Mouse (Mus musculus) lung, embryonic 16.5 days (tissue): ENCODE measurements around the gene Ss18l1. TPM values are rescaled to one million over a fixed set of nuclear protein-coding genes. Genes with fewer than 3 reads are reported as not detected.

Source experiments
- ATAC-seq: fragments of 200-750 bp; cut with Nextera tagmentation; 2 replicates; pipeline ENCODE4 v1.8.0; 2017; ENCODE audit warnings: low read depth, mild to moderate bottlenecking, moderate library complexity
- H3K27ac ChIP-seq: fragments of 300-500 bp; sonication (generic); 2 replicates; pipeline ENCODE4 v1.5.1; 2014; ENCODE audit warnings: mild to moderate bottlenecking, control low read depth, low read length
- H3K27me3 ChIP-seq: fragments of 300-500 bp; sonication (generic); 2 replicates; pipeline ENCODE4 v1.6.1; 2014; ENCODE audit warnings: low read depth, low read length, mixed read lengths; ENCODE audit not compliant: control insufficient read depth, insufficient read depth
- H3K36me3 ChIP-seq: fragments of 300-500 bp; sonication (generic); 2 replicates; pipeline ENCODE4 v1.6.1; 2014; ENCODE audit warnings: low read length; ENCODE audit not compliant: control insufficient read depth, insufficient read depth
- H3K4me1 ChIP-seq: fragments of 300-500 bp; sonication (generic); replicated peaks from 2 replicates; pipeline ENCODE4 v1.6.1; 2014; ENCODE audit warnings: low read length, mixed read lengths; ENCODE audit not compliant: control insufficient read depth, insufficient read depth
- H3K4me2 ChIP-seq: fragments of 300-500 bp; sonication (generic); 2 replicates; pipeline ENCODE4 v1.6.1; 2014; ENCODE audit warnings: low read depth, low read length, control low read depth
- H3K4me3 ChIP-seq: fragments of 300-500 bp; sonication (generic); 2 replicates; pipeline ENCODE4 v1.5.1; 2014; ENCODE audit warnings: mild to moderate bottlenecking, low read length, control low read depth
- H3K9ac ChIP-seq: fragments of 300-500 bp; sonication (generic); 2 replicates; pipeline ENCODE4 v1.6.1; 2014; ENCODE audit warnings: low read length, control low read depth
- H3K9me3 ChIP-seq: fragments of 300-500 bp; sonication (generic); 2 replicates; pipeline ENCODE4 v1.6.1; 2016; ENCODE audit warnings: low read length; ENCODE audit not compliant: control insufficient read depth
- WGBS: fragments of 180-500 bp; shearing (Covaris S2); extraction: QIAGEN DNeasy Blood & Tissue Kit; methylation state at CpG from one replicate; pipeline ENCODE4 v1.1.7; 2014; 5-methylcytosine and 5-hydroxymethylcytosine counted together
- polyA plus RNA-seq: library from polyadenylated mRNA; unstranded; fragments of >200 nt; fragmentation: Nextera tagmentation; extraction: Ambion mirVana; gene quantifications from 2 replicates; pipeline ENCODE4 v1.2.1, GENCODE M21; 2015

Gene Ss18l1
- polyA plus RNA-seq, 1 experiment from 2014 or later = 4.0 TPM

DNA sequence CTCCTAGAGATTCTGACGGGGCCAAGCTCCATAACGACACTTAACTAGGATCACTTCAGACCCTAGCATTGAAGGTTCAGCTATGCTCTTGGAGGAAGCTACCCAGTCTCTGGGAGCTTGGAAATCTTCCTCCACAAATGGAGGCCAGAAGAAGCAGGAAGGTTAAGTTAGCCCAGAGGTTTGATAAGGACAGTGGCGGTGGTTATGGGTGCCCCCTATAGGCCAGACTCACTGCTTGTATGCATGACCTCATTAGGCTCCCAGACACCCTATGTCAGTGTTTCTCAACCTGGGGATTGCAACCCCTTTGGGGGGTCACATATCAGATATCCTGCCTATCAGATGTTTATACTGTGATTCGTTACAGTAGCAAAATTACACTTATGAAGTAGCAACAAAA, 64.8 kb downstream of the Ss18l1 start:
- 54% methylated on average over 4 of the region's 4 CpGs for WGBS
- no peak overlapping the region for H3K9ac ChIP-seq
- H3K9me3 ChIP-seq = no peaks in the 10 kb centered on the region
- H3K4me1 ChIP-seq = peaks cover 11% of the 10 kb centered on the region
- no peak overlapping the region for H3K27ac ChIP-seq
- no peak overlapping the region for H3K4me3 ChIP-seq
- H3K4me2 ChIP-seq = no peak overlapping the region
- peaks cover 38% of the 10 kb centered on the region for H3K27me3 ChIP-seq
- no peaks in the 10 kb centered on the region for H3K36me3 ChIP-seq
- no peak for ATAC-seq

DNA sequence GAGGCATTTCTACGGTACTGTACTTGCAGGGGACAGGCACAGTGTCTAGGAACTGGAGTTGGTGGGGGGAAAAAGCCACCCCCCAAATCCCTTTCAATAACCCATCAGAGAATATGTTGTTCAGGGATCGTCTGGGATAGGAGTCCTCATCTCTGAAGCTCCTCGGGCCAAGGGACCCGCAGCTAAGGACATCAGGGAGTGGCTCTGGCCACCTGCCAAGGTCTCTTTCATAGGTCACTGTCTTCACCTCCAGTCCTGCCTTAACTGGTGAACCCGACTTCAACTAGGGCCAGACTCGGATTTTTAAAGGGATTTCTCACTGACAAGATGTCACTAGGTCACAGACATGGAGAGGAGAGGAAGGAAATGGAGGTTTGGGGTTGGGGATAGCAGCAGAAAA, 66.0 kb downstream of the Ss18l1 start:
- Histone ChIP-seq H3K4me3 (no peak overlapping the region), H3K4me2 (no peak overlapping the region), H3K27me3 (peaks cover 26% of the 10 kb centered on the region), H3K4me1 (peaks cover 10% of the 10 kb centered on the region), H3K9me3 (no peaks in the 10 kb centered on the region), H3K27ac (no peak overlapping the region), H3K9ac (no peak overlapping the region), H3K36me3 (no peaks in the 10 kb centered on the region)
- no peak for ATAC-seq
- whole genome bisulfite sequencing = 49% methylated on average over 6 of the region's 6 CpGs

DNA sequence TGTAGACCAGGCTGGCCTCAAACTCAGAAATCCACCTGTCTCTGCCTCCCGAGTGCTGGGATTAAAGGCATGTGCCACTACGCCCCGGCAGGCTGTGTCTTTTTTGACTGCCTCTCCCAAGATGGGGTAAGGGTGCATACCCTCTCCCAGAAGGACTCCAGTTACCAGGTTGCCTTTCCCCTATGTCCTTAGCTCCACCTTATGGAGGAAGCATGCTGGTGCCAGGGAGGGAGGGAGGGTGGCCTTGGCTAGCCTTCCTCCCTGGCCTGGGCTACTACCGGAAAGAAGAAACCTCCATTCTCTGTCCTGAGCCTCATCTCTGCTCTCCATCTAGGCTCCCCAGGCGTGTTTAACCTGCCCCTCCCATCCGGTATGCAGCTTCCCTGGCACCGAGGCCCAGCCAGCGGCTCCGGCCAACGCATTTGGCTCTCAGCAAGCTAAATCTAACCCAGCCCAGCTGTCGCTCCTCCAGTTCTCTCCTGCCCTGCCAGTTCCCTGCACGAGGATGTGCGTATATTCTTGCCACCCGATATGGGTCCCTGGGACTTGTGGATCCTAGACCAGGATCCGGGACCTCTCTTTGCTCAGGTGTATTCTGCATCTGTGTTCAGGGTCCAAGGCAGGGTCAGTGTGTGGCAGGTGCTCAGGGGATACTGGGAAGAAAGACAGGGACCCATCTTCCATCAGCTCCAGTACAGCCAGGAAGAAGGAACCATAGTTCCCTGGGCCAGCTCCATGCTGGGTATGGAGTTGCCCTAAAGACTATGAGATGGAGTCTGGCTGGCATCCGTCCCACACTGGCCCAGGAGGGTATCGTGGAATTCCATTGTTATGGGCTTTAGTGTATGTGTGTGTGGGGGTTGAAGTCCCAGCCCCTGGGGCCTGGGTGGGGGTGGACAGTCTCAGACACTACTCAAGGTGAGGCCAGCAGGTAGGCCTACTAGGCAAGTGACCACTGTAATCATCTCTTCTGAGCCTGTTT, 71.9 kb downstream of the Ss18l1 start:
- no peaks in the 10 kb centered on the region for H3K36me3 ChIP-seq
- ATAC-seq = no peak
- H3K9ac ChIP-seq = no peak overlapping the region
- no peak overlapping the region for H3K4me2 ChIP-seq
- H3K27me3 ChIP-seq = no peaks in the 10 kb centered on the region
- peaks cover 41% of the 10 kb centered on the region for H3K4me1 ChIP-seq
- no peaks in the 10 kb centered on the region for H3K9me3 ChIP-seq
- H3K4me3 ChIP-seq = no peak overlapping the region
- no peak overlapping the region for H3K27ac ChIP-seq
- WGBS = 46% methylated on average over 17 of the region's 17 CpGs

DNA sequence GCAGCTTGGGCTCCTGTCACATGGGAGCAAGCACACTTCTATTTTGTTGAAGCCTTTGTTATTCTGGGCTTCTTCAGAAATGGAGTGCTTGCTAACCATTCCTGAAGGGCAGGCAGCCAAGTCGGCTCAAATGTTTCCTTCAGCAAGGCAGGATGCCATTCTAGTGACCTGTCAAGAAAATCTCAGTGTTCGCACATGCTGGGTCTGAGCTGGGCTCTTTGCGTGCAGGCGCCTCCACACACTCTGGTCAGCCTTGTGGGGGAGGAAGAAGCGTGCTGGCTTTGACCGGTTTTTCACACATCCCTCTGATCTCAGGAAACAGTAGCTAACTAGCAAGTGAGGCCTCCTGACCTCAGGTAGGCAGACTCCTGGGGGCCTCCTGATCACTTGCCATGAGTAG, 73.0 kb downstream of the Ss18l1 start:
- peaks cover 44% of the 10 kb centered on the region for H3K4me1 ChIP-seq
- 12% methylated on average over 6 of the region's 6 CpGs for WGBS
- H3K36me3 ChIP-seq = no peaks in the 10 kb centered on the region
- H3K4me2 ChIP-seq = no peak overlapping the region
- H3K27me3 ChIP-seq = no peaks in the 10 kb centered on the region
- ATAC-seq = no peak
- no peak overlapping the region for H3K4me3 ChIP-seq
- H3K9me3 ChIP-seq = no peaks in the 10 kb centered on the region
- H3K9ac ChIP-seq = no peak overlapping the region
- H3K27ac ChIP-seq = peak overlapping the region; percentile 58; the same call in 1 of the 2 replicates

DNA sequence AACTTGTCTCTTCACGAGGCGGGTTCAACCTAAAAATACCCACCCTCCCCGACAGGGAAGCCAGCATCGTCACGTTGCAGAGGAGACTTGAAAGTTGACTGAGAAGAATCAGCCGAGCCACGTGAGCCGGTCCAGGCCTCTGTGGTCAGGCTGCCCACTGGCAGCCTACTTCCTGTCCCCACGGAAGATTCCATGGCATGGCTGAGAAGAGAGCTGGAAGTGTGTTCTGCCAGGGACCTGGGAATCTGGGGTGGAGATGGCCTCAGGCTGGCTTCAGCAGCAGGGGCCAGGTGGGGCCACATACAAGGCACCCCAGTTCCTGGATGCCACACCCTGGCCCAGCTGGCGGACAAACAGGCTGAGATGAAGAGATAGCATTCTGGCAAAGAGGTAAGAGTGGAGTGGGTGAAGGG, 73.8 kb downstream of the Ss18l1 start:
- H3K27ac ChIP-seq = no peak overlapping the region
- H3K36me3 ChIP-seq = no peaks in the 10 kb centered on the region
- no peak overlapping the region for H3K4me3 ChIP-seq
- H3K9me3 ChIP-seq = no peaks in the 10 kb centered on the region
- ATAC-seq = no peak
- H3K27me3 ChIP-seq = no peaks in the 10 kb centered on the region
- H3K9ac ChIP-seq = no peak overlapping the region
- H3K4me1 ChIP-seq = peaks cover 46% of the 10 kb centered on the region
- WGBS = 57% methylated on average over 10 of the region's 10 CpGs
- H3K4me2 ChIP-seq = no peak overlapping the region

DNA sequence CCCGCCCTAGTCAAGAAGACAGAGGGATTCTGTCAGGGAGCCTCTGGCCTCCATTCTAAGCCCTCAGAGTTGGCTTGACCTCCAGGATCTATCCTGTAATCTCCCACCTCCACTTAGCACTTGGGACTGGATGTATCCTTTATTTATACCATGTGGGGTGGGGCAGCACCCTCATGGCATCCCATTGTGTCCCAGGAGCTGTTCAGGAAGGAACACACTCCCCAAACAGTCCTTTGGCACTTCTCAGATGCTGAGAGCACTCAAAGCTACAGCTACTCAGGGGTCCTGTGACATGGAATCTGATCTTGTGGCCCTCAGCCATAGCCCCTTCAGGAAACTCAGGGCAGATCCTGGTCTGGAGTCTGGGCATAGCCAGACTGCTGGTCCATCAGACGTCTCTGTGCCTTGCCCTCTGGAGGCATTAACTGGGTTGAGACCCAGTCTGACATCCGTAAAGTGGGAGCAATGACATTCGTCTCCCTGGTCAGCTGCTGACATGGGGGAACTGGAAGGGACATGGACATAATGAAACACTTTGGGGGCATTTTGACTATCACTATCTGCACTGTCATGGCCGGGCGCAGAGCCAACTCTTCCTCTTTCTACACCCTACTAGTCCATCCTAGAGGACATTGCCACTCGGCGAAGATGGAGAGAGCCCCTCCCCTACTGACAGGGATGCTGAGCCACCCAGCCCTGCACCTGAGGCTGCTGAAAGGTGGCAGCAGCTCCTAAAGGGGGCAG, 74.6 kb downstream of the Ss18l1 start:
- Histone ChIP-seq H3K36me3 (no peaks in the 10 kb centered on the region), H3K9ac (no peak overlapping the region), H3K4me2 (no peak overlapping the region), H3K4me1 (peaks cover 46% of the 10 kb centered on the region), H3K27ac (no peak overlapping the region), H3K4me3 (no peak overlapping the region), H3K27me3 (no peaks in the 10 kb centered on the region), H3K9me3 (no peaks in the 10 kb centered on the region)
- no peak for ATAC-seq
- 62% methylated on average over 8 of the region's 8 CpGs for whole genome bisulfite sequencing

DNA sequence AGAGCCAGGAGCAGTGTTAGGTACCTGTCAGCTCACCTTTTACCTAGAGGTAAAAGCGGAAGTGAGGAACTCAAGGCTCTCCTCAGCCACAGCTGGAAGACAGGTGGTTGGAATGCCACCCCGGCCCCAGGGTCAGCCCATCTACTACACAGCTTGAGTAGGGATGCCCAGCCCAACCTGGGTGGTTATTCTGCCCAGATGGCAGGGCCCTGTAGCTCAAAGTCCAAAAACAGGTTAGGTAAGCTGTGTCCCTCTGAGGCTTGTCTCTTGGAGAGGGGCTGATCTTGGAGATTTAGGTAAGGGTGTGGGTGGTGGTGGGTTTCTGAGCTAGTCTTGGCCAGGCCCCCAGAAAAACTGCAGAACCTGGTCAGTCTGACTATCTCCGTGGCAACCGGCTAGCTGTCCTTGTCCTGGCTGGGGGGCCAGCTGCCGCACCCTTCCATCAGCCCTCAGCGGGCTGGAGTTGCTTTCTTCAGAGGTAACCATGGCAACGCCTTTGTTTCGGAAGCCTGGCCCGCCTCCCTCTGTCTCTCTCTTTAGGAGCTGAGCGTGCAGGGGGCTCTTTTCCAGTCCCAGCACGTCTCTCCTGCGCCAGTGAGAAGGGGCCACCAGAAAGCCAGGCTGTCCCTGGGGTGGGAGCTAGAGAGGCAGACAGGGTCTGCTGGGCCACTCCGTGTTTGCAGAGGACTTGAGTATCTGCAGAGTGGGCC, 75.3 kb downstream of the Ss18l1 start:
- H3K27me3 ChIP-seq = no peaks in the 10 kb centered on the region
- H3K9ac ChIP-seq = no peak overlapping the region
- H3K36me3 ChIP-seq = no peaks in the 10 kb centered on the region
- ATAC-seq = no peak
- H3K9me3 ChIP-seq = no peaks in the 10 kb centered on the region
- no peak overlapping the region for H3K27ac ChIP-seq
- 10% methylated on average over 13 of the region's 13 CpGs for WGBS
- peaks cover 46% of the 10 kb centered on the region for H3K4me1 ChIP-seq
- peak overlapping the region; percentile 15; the same call in 1 of the 2 replicates for H3K4me2 ChIP-seq
- H3K4me3 ChIP-seq = no peak overlapping the region

DNA sequence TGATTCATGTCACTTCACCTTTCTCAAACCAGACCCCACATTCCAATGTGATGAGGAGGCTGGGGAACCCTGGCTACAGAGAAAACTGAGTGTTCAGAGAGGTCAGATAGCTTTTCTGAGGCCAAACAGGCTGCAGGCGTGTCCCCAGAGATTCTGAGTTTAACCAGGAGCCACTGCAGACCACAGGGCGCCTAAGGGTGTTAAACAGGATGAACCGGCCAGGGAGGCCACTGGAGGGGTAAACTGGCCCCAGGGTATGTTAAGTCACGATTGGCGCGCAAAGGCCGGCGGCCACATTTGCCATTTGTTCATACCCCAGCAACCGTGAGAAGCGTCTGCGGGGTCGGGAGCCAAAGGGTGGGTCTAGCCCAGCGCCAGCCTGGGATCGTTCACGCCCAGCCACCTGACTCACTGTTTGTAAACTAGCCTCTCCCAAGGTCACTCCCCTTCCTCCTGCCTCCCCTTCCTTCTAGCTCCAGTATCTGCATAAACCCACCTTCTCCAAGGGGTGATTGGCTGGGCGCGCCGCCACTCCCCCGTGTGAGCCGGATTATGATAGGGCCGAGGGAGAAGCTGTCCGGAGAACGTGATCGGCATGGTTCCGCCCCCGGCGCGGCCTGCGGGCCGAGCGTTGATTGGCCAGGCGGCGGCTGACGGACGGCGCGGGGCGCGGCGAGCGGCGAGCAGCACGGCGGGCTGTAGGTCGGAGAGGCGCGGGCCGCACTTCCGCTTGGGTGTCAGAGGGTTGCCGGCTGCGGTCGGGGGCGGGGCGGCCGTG, 76.5 kb downstream of the Ss18l1 start, which contains the start of gene Osbpl2:
Osbpl2 (plus strand) TSS at position 646 of the 778 bp plus-strand sequence.
- H3K9ac ChIP-seq = peak within 1 kb of the TSS; percentile 84
- H3K4me2 ChIP-seq = peak within 1 kb of the TSS; percentile 84
- H3K27me3 ChIP-seq = no peaks in the 10 kb centered on the region
- WGBS = 0% methylated on average over 52 of the region's 55 CpGs
- H3K4me1 ChIP-seq = peaks cover 45% of the 10 kb centered on the region
- no peaks in the 10 kb centered on the region for H3K36me3 ChIP-seq
- peak within 1 kb of the TSS; percentile 68 for H3K27ac ChIP-seq
- H3K9me3 ChIP-seq = no peaks in the 10 kb centered on the region
- H3K4me3 ChIP-seq = peak within 1 kb of the TSS; percentile 79
- ATAC-seq = peak; percentile 98
